Mouse (Mus musculus): Measurements from ENCODE around the gene Plxdc2.

The Plxdc2 gene

GRCm38 (mm10) chr2:16571169-16571751 is 215.2 kb downstream of the Plxdc2 start:
- no peak for DNase-seq (ENCODE audit: low spot score in 2 of 2)

DNA sequence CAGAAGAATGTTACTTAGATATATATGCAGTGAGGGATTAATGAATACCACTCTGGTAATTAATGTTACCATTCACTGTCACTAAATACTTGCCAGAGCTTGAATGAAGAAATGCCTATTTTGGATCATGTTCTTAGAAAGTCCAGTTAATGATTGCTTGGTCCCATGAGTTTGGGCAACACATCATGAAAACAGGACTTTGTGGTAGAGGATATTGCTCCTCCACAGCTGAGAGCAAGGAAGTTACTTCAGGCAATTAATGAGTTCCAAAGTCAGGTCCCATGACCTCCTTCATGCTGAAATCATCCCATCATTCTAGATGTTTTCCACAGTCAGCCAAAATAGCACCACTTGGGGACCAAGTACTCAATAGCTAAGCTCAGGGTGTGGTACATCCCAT is 220.5 kb downstream of the Plxdc2 start:
- DNase-seq (ENCODE audit: low spot score in 2 of 2): no peak

- DNase-seq (ENCODE audit: low spot score in 2 of 2): no peak
These were observed 222.0 kb downstream of the Plxdc2 start for GRCm38 (mm10) chr2:16578153-16578552.

GRCm38 (mm10) chr2:16588546-16588945 is 232.4 kb downstream of the Plxdc2 start:
- DNase-seq (ENCODE audit: low spot score in 2 of 2): no peak

- DNase-seq (ENCODE audit: low spot score in 2 of 2): no peak
These were observed 239.3 kb downstream of the Plxdc2 start for GRCm38 (mm10) chr2:16595451-16595850.

GRCm38 (mm10) chr2:16598231-16598630 is 242.1 kb downstream of the Plxdc2 start:
- DNase-seq (ENCODE audit: low spot score in 2 of 2): no peak

DNA sequence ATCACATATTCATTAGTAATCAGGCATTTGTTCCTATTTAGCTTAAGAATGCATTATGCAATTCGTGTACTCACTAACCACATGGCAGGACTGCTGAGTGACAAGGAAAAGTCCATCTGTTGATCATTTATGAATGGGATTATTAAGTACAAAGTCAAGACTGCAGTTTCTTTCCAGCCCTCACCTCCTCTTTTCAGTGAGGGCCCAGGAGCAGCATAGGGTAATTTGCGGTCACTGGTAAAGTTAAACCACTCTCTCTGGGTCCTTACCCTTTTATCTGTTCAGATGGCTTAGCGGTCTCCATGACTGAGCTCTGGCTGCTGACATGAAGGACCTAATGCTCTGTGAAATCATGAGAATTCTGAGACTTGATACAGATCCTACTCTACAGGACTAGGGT is 248.2 kb downstream of the Plxdc2 start:
- DNase-seq (ENCODE audit: low spot score in 2 of 2): no peak

DNA sequence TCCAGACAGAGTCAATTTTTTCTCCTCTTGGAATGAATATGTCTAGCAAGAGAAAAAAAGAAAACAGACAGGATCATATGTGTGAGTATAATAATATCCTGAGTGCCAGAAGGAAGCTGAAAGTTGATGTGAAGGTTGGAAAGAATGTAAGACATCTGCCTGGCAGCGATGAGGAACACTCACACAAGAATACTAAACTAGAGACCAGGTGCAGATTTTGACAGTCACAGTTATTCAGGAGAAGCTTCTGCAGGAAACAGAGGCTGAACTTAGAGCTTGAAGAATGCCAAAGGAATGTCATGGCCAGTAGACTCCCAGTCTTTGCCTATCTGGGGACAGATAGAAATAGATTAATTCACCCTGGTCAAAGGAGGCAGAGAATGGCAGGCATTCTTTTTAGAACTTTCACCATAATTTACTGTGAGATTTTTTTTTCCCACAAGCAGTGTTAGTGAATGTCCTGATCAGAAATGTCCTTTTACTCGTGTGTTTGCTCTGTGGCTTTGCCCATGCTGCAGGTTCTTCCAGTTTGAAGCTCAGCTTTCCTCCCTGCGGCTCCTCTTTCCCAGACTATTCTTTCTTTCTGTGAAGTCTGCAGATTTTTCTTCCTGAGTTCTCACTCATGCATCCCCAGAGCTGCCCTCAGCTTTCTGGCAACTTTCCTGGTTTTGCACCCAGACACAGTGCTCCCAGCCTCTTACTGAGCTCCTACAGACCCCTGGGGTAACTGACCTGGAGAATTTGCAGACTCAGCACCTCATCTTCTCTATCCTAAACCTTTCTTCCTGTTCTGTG is 251.9 kb downstream of the Plxdc2 start:
- peak; percentile 24 to 31 for DNase-seq (ENCODE audit: low spot score in 2 of 2)

GRCm38 (mm10) chr2:16642061-16642460 is 286.0 kb downstream of the Plxdc2 start:
- DNase-seq (ENCODE audit: low spot score in 2 of 2): no peak

GRCm38 (mm10) chr2:16651713-16652112 is 295.6 kb downstream of the Plxdc2 start:
- no peak for DNase-seq (ENCODE audit: low spot score in 2 of 2)

DNA sequence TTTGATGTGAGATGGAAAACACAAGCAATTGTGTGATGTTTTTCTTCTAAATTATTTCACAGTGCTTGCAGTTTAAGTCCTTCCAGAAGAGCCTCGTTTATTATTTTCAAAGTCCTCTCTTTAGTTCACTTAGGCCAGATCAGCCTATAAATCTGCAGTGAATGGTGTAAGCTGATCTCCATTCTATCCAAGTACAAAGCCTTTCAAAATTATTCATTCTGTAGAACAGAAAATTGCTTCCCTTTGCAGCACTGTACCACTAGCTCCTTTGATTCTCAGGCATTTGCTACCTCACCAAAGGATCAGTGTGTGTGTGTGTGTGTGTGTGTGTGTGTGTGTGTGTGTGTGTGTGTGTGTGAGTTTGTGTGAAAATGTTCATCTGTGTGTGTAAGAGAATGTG is 308.4 kb downstream of the Plxdc2 start:
- DNase-seq (ENCODE audit: low spot score in 2 of 2): no peak

- no peak for DNase-seq (ENCODE audit: low spot score in 2 of 2)
These were observed 312.3 kb downstream of the Plxdc2 start for GRCm38 (mm10) chr2:16668391-16668790.

DNA sequence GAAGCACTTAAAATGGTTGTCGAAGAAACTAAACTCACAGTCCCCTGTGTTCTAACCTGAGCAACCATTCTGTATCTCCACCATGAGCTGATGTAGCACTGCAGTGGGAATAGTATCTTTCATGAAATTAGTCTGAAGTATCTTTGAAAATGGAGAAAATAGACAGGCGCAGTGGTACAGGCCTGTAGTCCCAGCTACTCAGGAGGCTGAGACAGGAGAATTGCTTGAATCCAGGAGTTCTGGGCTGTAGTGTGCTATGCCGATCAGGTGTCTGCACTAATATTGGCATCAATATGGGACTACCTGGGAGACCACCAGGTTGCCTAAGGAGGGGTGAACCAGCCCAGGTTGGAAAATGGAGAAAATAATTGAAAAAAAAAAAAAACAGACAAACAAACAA is 326.8 kb downstream of the Plxdc2 start:
- no peak for DNase-seq (ENCODE audit: low spot score in 2 of 2)

- DNase-seq (ENCODE audit: low spot score in 2 of 2): no peak
These were observed 327.6 kb downstream of the Plxdc2 start for GRCm38 (mm10) chr2:16683739-16684138.

- no peak for DNase-seq (ENCODE audit: low spot score in 2 of 2)
These were observed 328.4 kb downstream of the Plxdc2 start for GRCm38 (mm10) chr2:16684529-16684928.

- no peak for DNase-seq (ENCODE audit: low spot score in 2 of 2)
These were observed 340.3 kb downstream of the Plxdc2 start for GRCm38 (mm10) chr2:16696390-16696789.

GRCm38 (mm10) chr2:16697181-16697580 is 341.1 kb downstream of the Plxdc2 start:
- no peak for DNase-seq (ENCODE audit: low spot score in 2 of 2)

- no peak for DNase-seq (ENCODE audit: low spot score in 2 of 2)
These were observed 350.1 kb downstream of the Plxdc2 start for GRCm38 (mm10) chr2:16706227-16706626.

- no peak for DNase-seq (ENCODE audit: low spot score in 2 of 2)
These were observed 353.8 kb downstream of the Plxdc2 start for GRCm38 (mm10) chr2:16709885-16710284.

GRCm38 (mm10) chr2:16731033-16731432 is 374.9 kb downstream of the Plxdc2 start:
- DNase-seq (ENCODE audit: low spot score in 2 of 2): no peak

- DNase-seq (ENCODE audit: low spot score in 2 of 2): no peak
These were observed 378.3 kb downstream of the Plxdc2 start for GRCm38 (mm10) chr2:16734381-16734780.

GRCm38 (mm10) chr2:16738241-16738640 is 382.1 kb downstream of the Plxdc2 start:
- DNase-seq (ENCODE audit: low spot score in 2 of 2): peak; percentile 61 to 83

GRCm38 (mm10) chr2:16741813-16742212 is 385.7 kb downstream of the Plxdc2 start:
- no peak for DNase-seq (ENCODE audit: low spot score in 2 of 2)

Data from left cerebral cortex, adult 9 months (tissue).